Mouse (Mus musculus) heart, embryonic 12.5 days (tissue): ENCODE results near the gene Htra3. TPM values are rescaled to one million over a fixed set of nuclear protein-coding genes. Genes with fewer than 3 reads are reported as not detected.

Source experiments
- ATAC-seq: fragments of 200-750 bp; cut with Nextera tagmentation; 2 replicates; pipeline ENCODE4 v1.8.0; 2017; ENCODE audit warnings: moderate TSS enrichment, moderate library complexity; ENCODE audit not compliant: insufficient number of reproducible peaks, low FRiP score
- H3K27ac ChIP-seq: fragments of 300-500 bp; sonication (generic); 2 replicates; pipeline ENCODE4 v1.5.1; 2016; ENCODE audit warnings: mild to moderate bottlenecking, moderate library complexity; ENCODE audit not compliant: poor library complexity, severe bottlenecking
- H3K27me3 ChIP-seq: fragments of 300-500 bp; sonication (generic); replicated peaks from 2 replicates; pipeline ENCODE4 v1.6.1; 2016; ENCODE audit warnings: mild to moderate bottlenecking, moderate library complexity
- H3K36me3 ChIP-seq: fragments of 300-500 bp; sonication (generic); 2 replicates; pipeline ENCODE4 v1.6.1; 2016; ENCODE audit warnings: mild to moderate bottlenecking, moderate library complexity
- H3K4me1 ChIP-seq: fragments of 300-500 bp; sonication (generic); replicated peaks from 2 replicates; pipeline ENCODE4 v1.6.1; 2016; ENCODE audit warnings: mild to moderate bottlenecking
- H3K4me2 ChIP-seq: fragments of 300-500 bp; sonication (generic); 2 replicates; pipeline ENCODE4 v1.6.1; 2016; ENCODE audit warnings: mild to moderate bottlenecking, moderate library complexity
- H3K4me3 ChIP-seq: fragments of 300-500 bp; sonication (generic); 2 replicates; pipeline ENCODE4 v1.5.1; 2016; ENCODE audit warnings: mild to moderate bottlenecking
- H3K9ac ChIP-seq: fragments of 300-500 bp; sonication (generic); 2 replicates; pipeline ENCODE4 v1.6.1; 2016; ENCODE audit warnings: mild to moderate bottlenecking, moderate library complexity
- H3K9me3 ChIP-seq: fragments of 300-500 bp; sonication (generic); replicated peaks from 2 replicates; pipeline ENCODE4 v1.6.1; 2016; ENCODE audit warnings: mild to moderate bottlenecking, moderate library complexity
- WGBS: fragments of 180-500 bp; shearing (Covaris S2); methylation state at CpG from one replicate; pipeline ENCODE4 v1.1.7; 2016; 5-methylcytosine and 5-hydroxymethylcytosine counted together
- polyA plus RNA-seq: library from polyadenylated mRNA; unstranded; fragments of >200 nt; fragmentation: Nextera tagmentation; extraction: Ambion mirVana; gene quantifications from 2 replicates; pipeline ENCODE4 v1.2.1, GENCODE M21; 2016

Gene Htra3
- polyA plus RNA-seq, 1 experiment from 2014 or later: 4.3 TPM

- H3K27me3 ChIP-seq: peaks cover 30% of the 10 kb centered on the region
- H3K4me2 ChIP-seq: no peak overlapping the region
- H3K9ac ChIP-seq: no peak overlapping the region
- peak overlapping the region; percentile 59 for H3K27ac ChIP-seq
- H3K36me3 ChIP-seq: no peaks in the 10 kb centered on the region
- ATAC-seq: no peak
- no peak overlapping the region for H3K4me3 ChIP-seq
- H3K9me3 ChIP-seq: no peaks in the 10 kb centered on the region
- WGBS: 25% methylated on average over 4 of the region's 4 CpGs
- peaks cover 61% of the 10 kb centered on the region for H3K4me1 ChIP-seq
These were observed 5.5 kb downstream of the Htra3 start for GRCm38 (mm10) chr5:35674081-35674555.

DNA sequence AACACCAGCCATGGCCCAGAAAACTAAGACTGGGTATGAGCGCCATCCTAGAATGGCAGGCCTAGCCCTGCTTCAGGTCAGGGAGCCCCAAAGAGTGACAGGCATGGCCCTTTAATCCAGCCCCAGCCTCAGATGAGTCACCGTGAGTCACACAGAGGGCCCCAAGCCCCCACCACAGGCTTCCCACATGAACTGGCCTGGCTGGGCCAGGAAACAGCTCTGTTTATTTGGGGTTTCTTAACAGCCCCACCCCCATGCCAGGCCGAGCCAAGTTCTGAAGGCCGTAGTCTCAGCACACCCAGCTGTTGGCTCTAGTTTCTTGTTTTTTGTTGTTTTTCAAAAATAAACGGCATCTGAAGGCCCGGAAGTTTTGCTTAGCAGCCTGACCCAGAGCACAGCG is 6.5 kb downstream of the Htra3 start:
- Histone ChIP-seq H3K4me2 (no peak overlapping the region), H3K9ac (no peak overlapping the region), H3K9me3 (no peaks in the 10 kb centered on the region), H3K4me3 (no peak overlapping the region), H3K27me3 (peaks cover 22% of the 10 kb centered on the region), H3K4me1 (peaks cover 59% of the 10 kb centered on the region), H3K36me3 (no peaks in the 10 kb centered on the region), H3K27ac (peak overlapping the region; percentile 59)
- ATAC-seq: peak; percentile 59
- 50% methylated on average over 7 of the region's 7 CpGs for WGBS

DNA sequence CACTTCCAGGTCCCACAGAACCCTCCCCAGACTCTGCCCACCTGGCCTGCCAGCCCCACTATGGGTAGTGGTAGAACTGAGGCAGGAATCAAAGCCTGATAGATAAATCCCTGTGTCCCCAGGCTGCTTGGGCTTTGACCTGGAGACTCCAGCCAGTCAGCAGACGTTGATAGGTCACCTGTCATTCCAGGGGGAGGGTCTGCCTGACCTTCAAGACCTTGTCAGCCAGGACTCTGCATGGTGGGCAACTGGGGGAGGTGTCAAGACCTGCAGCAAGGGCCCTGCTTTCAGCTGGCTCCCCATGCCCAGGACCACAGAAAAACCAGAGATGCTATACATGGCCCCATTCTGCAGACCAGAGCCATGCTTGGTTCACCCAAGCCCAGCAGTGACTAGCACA is 7.0 kb downstream of the Htra3 start:
- 0 out of 2 replicates have a peak overlapping the region, but pooled peaks have one; percentile 0 for H3K9ac ChIP-seq
- H3K9me3 ChIP-seq: no peaks in the 10 kb centered on the region

GRCm38 (mm10) chr5:35671474-35671891 is 8.1 kb downstream of the Htra3 start:
- 37% methylated on average over 9 of the region's 9 CpGs for WGBS
- no peak overlapping the region for H3K4me3 ChIP-seq
- no peak overlapping the region; the same call in 1 of the 2 replicates for H3K4me2 ChIP-seq
- H3K9ac ChIP-seq: no peak overlapping the region
- H3K9me3 ChIP-seq: no peaks in the 10 kb centered on the region
- H3K27me3 ChIP-seq: peaks cover 6% of the 10 kb centered on the region
- no peak for ATAC-seq
- peaks cover 67% of the 10 kb centered on the region for H3K4me1 ChIP-seq
- H3K36me3 ChIP-seq: no peaks in the 10 kb centered on the region
- peak overlapping the region; percentile 4; the same call in 1 of the 2 replicates for H3K27ac ChIP-seq

More for the DNA sequence above, 7.0 kb downstream of the Htra3 start:
- Histone ChIP-seq H3K27me3 (peaks cover 17% of the 10 kb centered on the region), H3K4me1 (peaks cover 59% of the 10 kb centered on the region), H3K36me3 (no peaks in the 10 kb centered on the region), H3K4me3 (no peak overlapping the region), H3K27ac (no peak overlapping the region), H3K4me2 (no peak overlapping the region)
- WGBS: 44% methylated on average over 1 of the region's 1 CpGs
- ATAC-seq: no peak

DNA sequence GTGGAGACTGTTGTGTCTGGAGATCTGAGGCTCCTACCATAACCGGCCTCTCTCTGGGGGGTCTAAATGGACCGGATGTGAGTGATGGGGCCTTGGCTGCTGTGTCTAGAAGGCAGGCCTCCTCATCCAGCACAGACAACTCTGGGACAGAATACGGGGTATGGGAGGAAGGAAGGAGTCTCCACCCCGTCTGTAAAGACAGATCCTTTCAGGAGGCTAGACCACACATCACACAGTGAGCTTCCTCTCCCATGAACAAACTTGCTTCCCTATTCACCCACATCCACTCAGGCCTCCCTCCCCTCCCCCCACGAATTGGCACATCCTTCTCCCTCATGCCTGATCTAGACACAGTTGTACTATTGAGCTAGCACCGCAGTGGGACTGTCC is 9.2 kb downstream of the Htra3 start:
- Histone ChIP-seq H3K27me3 (0 out of 2 replicates have a peak, but pooled peaks cover 3% of the 10 kb centered on the region), H3K9ac (no peak overlapping the region), H3K27ac (no peak overlapping the region), H3K36me3 (no peaks in the 10 kb centered on the region), H3K4me2 (no peak overlapping the region), H3K4me1 (peaks cover 67% of the 10 kb centered on the region), H3K9me3 (no peaks in the 10 kb centered on the region), H3K4me3 (no peak overlapping the region)
- no peak for ATAC-seq
- WGBS: 36% methylated on average over 6 of the region's 6 CpGs

DNA sequence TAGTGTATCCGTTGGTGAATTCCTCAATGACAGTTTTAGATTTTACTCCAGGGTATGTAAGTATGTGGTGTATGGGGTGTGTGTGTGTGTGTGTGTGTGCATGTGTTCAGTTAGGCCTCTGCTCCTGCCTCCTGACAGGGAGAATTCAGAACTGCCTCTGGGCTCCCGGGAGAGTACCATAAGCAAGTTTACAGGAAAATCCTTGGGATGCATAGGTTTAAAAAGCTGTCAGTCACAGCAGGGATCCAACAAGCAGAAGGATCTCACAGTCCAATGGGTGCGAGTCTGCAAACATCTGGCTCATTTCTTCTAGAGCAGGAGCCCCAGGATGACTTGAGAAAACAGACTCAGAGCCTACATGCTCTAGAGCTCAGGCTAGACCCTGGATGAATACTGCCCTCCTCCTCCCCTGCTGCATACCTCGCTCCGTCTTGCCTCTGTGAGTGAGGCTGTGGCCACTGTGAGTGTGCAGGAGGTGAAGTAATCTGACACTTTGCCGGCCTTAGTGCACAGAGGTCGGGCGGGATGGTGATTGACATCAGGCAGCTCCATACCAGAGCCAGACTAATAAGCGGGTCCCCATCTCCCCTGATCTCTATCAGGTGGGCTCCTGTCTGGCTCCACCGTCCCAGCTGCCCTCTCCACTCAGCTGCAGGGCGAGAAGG is 9.7 kb downstream of the Htra3 start:
- 0 out of 2 replicates have a peak, but pooled peaks cover 3% of the 10 kb centered on the region for H3K27me3 ChIP-seq
- no peak for ATAC-seq
- H3K9me3 ChIP-seq: no peaks in the 10 kb centered on the region
- peaks cover 67% of the 10 kb centered on the region for H3K4me1 ChIP-seq
- H3K27ac ChIP-seq: no peak overlapping the region
- H3K9ac ChIP-seq: no peak overlapping the region
- no peaks in the 10 kb centered on the region for H3K36me3 ChIP-seq
- WGBS: 21% methylated on average over 11 of the region's 11 CpGs
- no peak overlapping the region for H3K4me2 ChIP-seq
- no peak overlapping the region for H3K4me3 ChIP-seq

DNA sequence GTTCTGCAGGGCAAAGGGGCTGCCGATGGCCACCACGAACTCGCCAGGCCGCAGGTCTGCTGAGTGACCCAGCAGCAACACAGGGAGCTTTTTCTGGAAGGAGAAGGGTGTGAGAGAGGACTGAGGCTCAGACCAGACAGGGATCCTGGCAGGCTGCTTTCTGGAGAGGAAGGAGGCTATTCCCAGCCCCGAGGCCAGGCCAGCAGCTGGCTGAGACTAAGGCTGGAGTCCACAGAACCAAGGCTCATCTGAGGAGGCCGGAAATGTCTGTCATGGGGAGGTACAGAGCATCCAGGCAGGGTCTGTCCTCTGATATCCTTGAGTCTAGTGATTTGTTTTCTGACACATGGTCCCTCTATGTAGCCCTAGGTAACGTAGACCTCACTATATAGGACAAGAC is 13.4 kb downstream of the Htra3 start:
- Histone ChIP-seq H3K27me3 (peaks cover 12% of the 10 kb centered on the region; the same call in 1 of the 2 replicates), H3K4me3 (no peak overlapping the region), H3K9me3 (no peaks in the 10 kb centered on the region), H3K27ac (no peak overlapping the region), H3K4me1 (peaks cover 34% of the 10 kb centered on the region), H3K4me2 (no peak overlapping the region), H3K36me3 (no peaks in the 10 kb centered on the region), H3K9ac (no peak overlapping the region)
- ATAC-seq: no peak
- WGBS: 84% methylated on average over 7 of the region's 7 CpGs

DNA sequence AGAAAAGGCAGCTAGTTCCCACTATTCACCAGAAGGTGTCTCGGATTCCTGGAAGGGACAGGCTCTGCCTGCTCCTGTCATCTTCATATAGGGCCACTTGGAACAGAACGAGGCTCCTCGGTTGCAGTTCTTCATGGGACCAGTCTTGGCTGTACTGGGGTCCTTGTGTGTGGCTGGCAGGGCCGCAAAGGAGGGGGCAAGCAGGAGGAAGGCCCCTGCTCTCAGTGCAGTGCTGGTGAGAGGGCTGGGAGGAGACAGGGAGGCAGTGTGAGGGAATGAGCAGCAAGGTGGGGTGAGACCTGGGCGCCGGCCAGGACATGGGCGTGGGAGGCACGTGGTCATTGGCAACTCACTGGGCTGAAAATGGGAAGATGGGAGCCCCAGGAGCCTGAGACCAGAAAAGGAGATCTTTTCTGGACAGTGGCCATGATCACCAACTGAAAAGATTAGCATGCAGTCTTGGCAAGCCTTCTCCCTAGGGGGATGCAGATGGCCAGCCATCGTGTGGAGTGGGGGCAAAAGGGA is 17.5 kb downstream of the Htra3 start:
- peaks cover 9% of the 10 kb centered on the region; the same call in 1 of the 2 replicates for H3K27me3 ChIP-seq
- no peaks in the 10 kb centered on the region for H3K9me3 ChIP-seq
- H3K4me1 ChIP-seq: peaks cover 17% of the 10 kb centered on the region
- no peak for ATAC-seq
- H3K4me2 ChIP-seq: no peak overlapping the region
- no peak overlapping the region for H3K9ac ChIP-seq
- H3K36me3 ChIP-seq: no peaks in the 10 kb centered on the region
- 76% methylated on average over 9 of the region's 9 CpGs for WGBS
- no peak overlapping the region for H3K27ac ChIP-seq
- no peak overlapping the region for H3K4me3 ChIP-seq

DNA sequence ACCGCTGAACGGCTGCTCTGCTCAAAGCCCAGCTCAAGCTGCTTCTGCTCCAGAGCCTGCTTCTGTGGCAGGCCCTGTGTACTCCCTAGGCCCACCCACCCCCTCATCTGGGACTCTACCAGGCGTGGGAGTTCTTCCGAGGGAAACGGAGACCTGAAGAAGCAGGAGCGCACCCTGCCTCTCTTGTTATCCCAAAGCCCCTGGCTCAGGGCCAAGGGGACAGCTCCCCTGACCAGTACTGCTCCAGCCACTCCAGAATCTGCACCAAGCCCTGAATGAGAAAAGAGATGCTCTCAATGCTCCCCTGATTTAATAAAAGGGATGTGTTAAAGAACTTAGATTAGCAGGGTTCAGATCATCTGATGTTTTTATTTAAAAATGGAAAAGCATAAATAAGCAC is 18.4 kb downstream of the Htra3 start:
- no peak for ATAC-seq
- Histone ChIP-seq H3K4me2 (no peak overlapping the region), H3K27ac (no peak overlapping the region), H3K27me3 (peaks cover 9% of the 10 kb centered on the region; the same call in 1 of the 2 replicates), H3K9me3 (no peaks in the 10 kb centered on the region), H3K4me3 (no peak overlapping the region), H3K36me3 (no peaks in the 10 kb centered on the region), H3K9ac (no peak overlapping the region), H3K4me1 (peaks cover 13% of the 10 kb centered on the region)
- 59% methylated on average over 6 of the region's 6 CpGs for WGBS

DNA sequence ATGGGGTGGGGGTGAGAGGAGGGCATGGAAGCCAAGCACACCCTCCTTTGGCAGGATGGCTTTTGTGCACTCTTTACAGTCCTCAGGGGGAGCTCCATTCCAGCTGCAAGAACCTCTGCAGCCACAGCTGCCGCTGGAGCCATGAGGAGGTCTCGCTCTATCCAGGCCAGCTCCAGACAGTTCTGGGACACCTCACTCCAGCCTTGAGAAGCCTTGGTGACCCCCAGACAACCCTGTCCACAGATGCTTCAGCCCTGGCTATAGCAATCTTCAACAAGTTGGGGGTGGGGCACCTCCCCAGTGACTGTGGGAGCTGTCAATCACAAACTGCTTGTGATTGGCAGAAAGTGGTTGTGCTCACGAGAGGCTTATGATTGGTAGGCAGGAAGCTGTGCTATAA is 20.1 kb downstream of the Htra3 start:
- Histone ChIP-seq H3K9me3 (no peaks in the 10 kb centered on the region), H3K4me3 (no peak overlapping the region), H3K27ac (no peak overlapping the region), H3K9ac (no peak overlapping the region), H3K4me2 (no peak overlapping the region), H3K36me3 (no peaks in the 10 kb centered on the region), H3K4me1 (peaks cover 13% of the 10 kb centered on the region), H3K27me3 (peaks cover 5% of the 10 kb centered on the region; the same call in 1 of the 2 replicates)
- no peak for ATAC-seq
- WGBS: 58% methylated on average over 3 of the region's 3 CpGs

DNA sequence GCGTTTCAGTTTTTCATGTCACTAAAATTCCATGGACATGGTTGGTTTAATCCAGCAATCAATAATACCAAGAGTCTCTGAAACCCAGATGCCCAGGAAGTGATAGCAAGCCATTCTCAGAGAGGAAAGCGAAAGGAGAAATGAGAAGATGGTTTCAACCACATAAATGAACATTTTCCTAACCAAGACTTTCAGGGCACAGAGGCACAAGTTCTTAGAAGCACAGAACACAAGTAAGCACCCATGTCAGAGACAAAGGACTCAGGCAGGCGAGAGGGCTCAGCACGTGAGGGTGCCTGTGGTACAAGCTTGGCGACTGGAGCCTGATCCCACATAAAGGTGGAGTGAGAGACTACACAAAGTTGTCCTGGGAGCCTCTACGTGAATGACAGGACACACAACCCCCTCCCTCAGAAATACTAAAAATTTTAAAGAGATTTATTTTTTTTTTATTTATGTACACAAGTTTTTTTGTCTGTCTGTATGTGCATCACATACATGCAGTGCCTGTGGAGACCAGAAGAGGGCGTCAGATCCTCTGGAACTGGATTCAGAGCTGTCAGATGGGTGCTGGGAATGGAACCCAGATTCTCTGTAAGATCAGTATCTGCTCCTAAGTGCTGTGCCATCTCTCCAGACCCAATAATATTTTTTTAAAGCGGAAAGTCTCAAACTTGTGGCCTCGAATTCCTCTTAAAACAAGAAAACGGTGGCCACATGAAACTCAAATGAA is 23.7 kb downstream of the Htra3 start:
- no peaks in the 10 kb centered on the region for H3K27me3 ChIP-seq
- H3K4me1 ChIP-seq: peaks cover 12% of the 10 kb centered on the region
- H3K9me3 ChIP-seq: no peaks in the 10 kb centered on the region
- WGBS: 81% methylated on average over 10 of the region's 10 CpGs
- no peak for ATAC-seq
- no peak overlapping the region for H3K4me3 ChIP-seq
- H3K27ac ChIP-seq: no peak overlapping the region
- no peaks in the 10 kb centered on the region for H3K36me3 ChIP-seq
- H3K9ac ChIP-seq: no peak overlapping the region
- H3K4me2 ChIP-seq: no peak overlapping the region
